Mouse (Mus musculus) subcutaneous adipose tissue, adult 2 months (tissue): ENCODE data around the gene Adarb1. TPM values are rescaled to one million over a fixed set of nuclear protein-coding genes. Genes with fewer than 3 reads are reported as not detected.

Source experiments
- polyA plus RNA-seq: library from polyadenylated mRNA; depleted of rRNA; stranded (reverse); fragments of >200 nt; gene quantifications from 2 replicates; pipeline ENCODE4 v1.2.3, GENCODE M21; 2012; ENCODE audit warnings: low replicate concordance; rRNA removed

The Adarb1 gene
- 11.9 and 20.8 TPM in 2 replicates for polyA plus RNA-seq

GRCm38 (mm10) chr10:77418138-77418537 lies at the start of gene Adarb1:
TSS of gene Adarb1 (minus strand) at chr10:77418270.

GRCm38 (mm10) chr10:77258704-77259621 lies 159.1 kb downstream of the Adarb1 start, which contains the start of gene Pofut2:
TSS of gene Pofut2 (plus strand) at chr10:77259218.

Other genes starting within 250 kb of the Adarb1 start
- gene Pofut2, start 159.1 kb downstream of the Adarb1 start, polyA plus RNA-seq: 63.9 and 107 TPM in 2 replicates
- 19.1 and 32.2 TPM in 2 replicates for gene Fam207a, start 97.5 kb upstream of the Adarb1 start, polyA plus RNA-seq
- 24.9 and 35.8 TPM in 2 replicates for gene Itgb2, start 112.0 kb upstream of the Adarb1 start, polyA plus RNA-seq
- 234 and 258 TPM in 2 replicates for gene Pttg1ip, start 163.4 kb upstream of the Adarb1 start, polyA plus RNA-seq
- gene Sumo3, start 187.8 kb upstream of the Adarb1 start, polyA plus RNA-seq: 253 and 352 TPM in 2 replicates
- gene Gm49325, start 187.9 kb upstream of the Adarb1 start, polyA plus RNA-seq: 0.84 TPM in 1 of 2 replicates, not detected in the other
- 60.5 and 66.2 TPM in 2 replicates for gene Ube2g2, start 204.0 kb upstream of the Adarb1 start, polyA plus RNA-seq